Comparison of ENCODE assay signal across 10 mouse cellular contexts in genomic region chr19:9942539-9943533, GRCm38 (mm10). TPM values are rescaled to one million over a fixed set of nuclear protein-coding genes. Genes with fewer than 3 reads are reported as not detected.
A peak's percentile ranks its signal among the peaks of the same experiment; 100 is the strongest.
DNase-seq lines count a peak whose midpoint lies in the region; ATAC-seq and TF ChIP-seq lines count a peak whose summit lies in the region.
"Had no signal": no experiment of that assay in that cellular context is flagged by ENCODE, and none has a peak within 500 bp of the region (broad histone marks: within the 10 kb centered on the region; RNA-seq: fewer than 3 reads in every experiment).

No protein-coding gene starts in this region.

- H3K36me3 ChIP-seq in forebrain, postnatal 0 days (ENCODE audit: insufficient read depth) = no peaks in the 10 kb centered on the region
- no peaks in the 10 kb centered on the region for H3K36me3 ChIP-seq in forebrain, embryonic 13.5 days (ENCODE audit: poor library complexity, severe bottlenecking)
- H3K36me3 ChIP-seq in heart, embryonic 10.5 days = no peaks in the 10 kb centered on the region
- no peaks in the 10 kb centered on the region for H3K36me3 ChIP-seq in liver, postnatal 0 days (replicated peaks; ENCODE audit: insufficient read depth, low read length)

- peak; percentile 36 for ATAC-seq in forebrain, postnatal 0 days
- no peak for ATAC-seq in forebrain, embryonic 13.5 days
- ATAC-seq in liver, postnatal 0 days = peak; percentile 30

- H3K4me1 ChIP-seq in forebrain, postnatal 0 days (ENCODE audit: insufficient read depth) = no peaks in the 10 kb centered on the region
- 0 out of 2 replicates have a peak, but pooled peaks cover 4% of the 10 kb centered on the region for H3K4me1 ChIP-seq in forebrain, embryonic 13.5 days
- peaks cover 40% of the 10 kb centered on the region for H3K4me1 ChIP-seq in heart, embryonic 10.5 days
- peaks cover 33% of the 10 kb centered on the region for H3K4me1 ChIP-seq in liver, postnatal 0 days (ENCODE audit: insufficient read depth)

- no peaks in the 10 kb centered on the region for H3K27me3 ChIP-seq in forebrain, postnatal 0 days (ENCODE audit: insufficient read depth, low read length)
- H3K27me3 ChIP-seq in forebrain, embryonic 13.5 days = no peaks in the 10 kb centered on the region
- H3K27me3 ChIP-seq in heart, embryonic 10.5 days (ENCODE audit: insufficient read depth, poor library complexity, severe bottlenecking) = no peaks in the 10 kb centered on the region
- H3K27me3 ChIP-seq in liver, postnatal 0 days (ENCODE audit: insufficient read depth, low read length) = no peaks in the 10 kb centered on the region

- H3K9ac ChIP-seq in forebrain, postnatal 0 days = no peak overlapping the region
- H3K9ac ChIP-seq in forebrain, embryonic 13.5 days = no peak overlapping the region
- H3K9ac ChIP-seq in liver, postnatal 0 days (replicated peaks) = no peak overlapping the region

- TF ChIP-seq CTCF in forebrain, postnatal 0 days (IDR thresholded peaks at IDR 0.05; ENCODE audit: low read depth) = no peak
- TF ChIP-seq CTCF in liver, postnatal 0 days (IDR thresholded peaks at IDR 0.05; ENCODE audit: low read depth) = no peak

- WGBS in forebrain, postnatal 0 days = 57% methylated on average over 10 of the region's 10 CpGs
- WGBS in forebrain, embryonic 13.5 days = 71% methylated on average over 10 of the region's 10 CpGs
- WGBS in heart, embryonic 10.5 days = 48% methylated on average over 10 of the region's 10 CpGs
- 43% methylated on average over 10 of the region's 10 CpGs for WGBS in liver, postnatal 0 days (ENCODE audit: insufficient replicate concordance)

- DNase-seq in forebrain, postnatal 0 days = no peak
- DNase-seq in 416B (ENCODE audit: low read depth) = peak; percentile 55
- no peak for DNase-seq in heart, embryonic 10.5 days (ENCODE audit: low spot score)
- DNase-seq in liver, postnatal 0 days = peak; percentile 46
- no peak for DNase-seq in embryo, embryonic 9.5 days (ENCODE audit: extremely low spot score)
- DNase-seq in ovary, postnatal 10 days (ENCODE audit: low spot score) = no peak
- DNase-seq in adrenal gland, postnatal 10 days = no peak
- DNase-seq: kidney, postnatal 10 days had no signal

- no peak overlapping the region for H3K4me3 ChIP-seq in forebrain, postnatal 0 days (ENCODE audit: low read depth, low read length)
- no peak overlapping the region for H3K4me3 ChIP-seq in forebrain, embryonic 13.5 days
- H3K4me3 ChIP-seq in heart, embryonic 10.5 days = no peak overlapping the region
- no peak overlapping the region for H3K4me3 ChIP-seq in liver, postnatal 0 days (ENCODE audit: low read depth, low read length)
- H3K4me3 ChIP-seq: megakaryocyte, embryonic 14.5 days had no signal

- no peak overlapping the region for H3K27ac ChIP-seq in forebrain, postnatal 0 days (ENCODE audit: low read depth, low read length)
- H3K27ac ChIP-seq in forebrain, embryonic 13.5 days = no peak overlapping the region
- peak overlapping the region; percentile 77 for H3K27ac ChIP-seq in heart, embryonic 10.5 days
- peak overlapping the region; percentile 75 for H3K27ac ChIP-seq in liver, postnatal 0 days (ENCODE audit: low read depth)

- no peak for TF ChIP-seq EP300 in liver, postnatal 0 days (IDR thresholded peaks at IDR 0.05; ENCODE audit: low read depth)

- H3K4me2 ChIP-seq in forebrain, postnatal 0 days (ENCODE audit: low read depth) = no peak overlapping the region
- H3K4me2 ChIP-seq in forebrain, embryonic 13.5 days = no peak overlapping the region
- H3K4me2 ChIP-seq in liver, postnatal 0 days (ENCODE audit: low read depth, low read length) = no peak overlapping the region

- no peaks in the 10 kb centered on the region for H3K9me3 ChIP-seq in forebrain, postnatal 0 days (ENCODE audit: low read length)
- H3K9me3 ChIP-seq in forebrain, embryonic 13.5 days (replicated peaks) = no peaks in the 10 kb centered on the region
- H3K9me3 ChIP-seq in heart, embryonic 10.5 days = no peaks in the 10 kb centered on the region
- H3K9me3 ChIP-seq in liver, postnatal 0 days (ENCODE audit: low read length) = no peaks in the 10 kb centered on the region

RNA-seq across cellular contexts. Expression of gene Fth1, which starts 37.6 kb away (rescaled TPM):
- total RNA-seq in forebrain, postnatal 0 days (2014; rRNA removed) = 228 and 300 TPM in 2 replicates
- 2,942 and 2,984 TPM in 2 replicates for polyA plus RNA-seq in forebrain, postnatal 0 days (2015; fragmentation: Nextera tagmentation; extraction: Ambion mirVana)
- polyA plus RNA-seq in forebrain, embryonic 13.5 days (2015; fragmentation: Nextera tagmentation; extraction: Ambion mirVana) = 1,364 and 1,444 TPM in 2 replicates
- 1,706 and 1,823 TPM in 2 replicates for polyA plus RNA-seq in heart, embryonic 10.5 days (2016; fragmentation: Nextera tagmentation; extraction: Ambion mirVana)
- 4,793 and 5,083 TPM in 2 replicates for polyA plus RNA-seq in liver, postnatal 0 days (2015; fragmentation: Nextera tagmentation; extraction: Ambion mirVana)
- 1,000 to 10,000 TPM; 2,032 to 2,040 TPM for total RNA-seq in adrenal gland, postnatal 10 days (2021)

RNA-seq across cellular contexts. Expression of gene Incenp, which starts 43.5 kb away (rescaled TPM):
- 6.2 and 15.9 TPM in 2 replicates for total RNA-seq in forebrain, postnatal 0 days (2014; rRNA removed)
- 12.3 and 19.4 TPM in 2 replicates for polyA plus RNA-seq in forebrain, postnatal 0 days (2015; fragmentation: Nextera tagmentation; extraction: Ambion mirVana)
- 86.6 and 105 TPM in 2 replicates for polyA plus RNA-seq in forebrain, embryonic 13.5 days (2015; fragmentation: Nextera tagmentation; extraction: Ambion mirVana)
- 93.8 and 122 TPM in 2 replicates for polyA plus RNA-seq in heart, embryonic 10.5 days (2016; fragmentation: Nextera tagmentation; extraction: Ambion mirVana)
- polyA plus RNA-seq in liver, postnatal 0 days (2015; fragmentation: Nextera tagmentation; extraction: Ambion mirVana) = 39.9 and 43.4 TPM in 2 replicates
- total RNA-seq in adrenal gland, postnatal 10 days (2021) = 10 to 100 TPM; 25.4 to 42.4 TPM

RNA-seq across cellular contexts. Expression of gene Best1, which starts 58.6 kb away (rescaled TPM):
- total RNA-seq in forebrain, postnatal 0 days (2014; rRNA removed) = 0.92 and 1.6 TPM in 2 replicates
- polyA plus RNA-seq in forebrain, postnatal 0 days (2015; fragmentation: Nextera tagmentation; extraction: Ambion mirVana) = 1.6 and 3.6 TPM in 2 replicates
- 0.76 and 1.2 TPM in 2 replicates for polyA plus RNA-seq in forebrain, embryonic 13.5 days (2015; fragmentation: Nextera tagmentation; extraction: Ambion mirVana)
- polyA plus RNA-seq in heart, embryonic 10.5 days (2016; fragmentation: Nextera tagmentation; extraction: Ambion mirVana) = 0.73 and 0.95 TPM in 2 replicates
- 0.08 and 0.13 TPM in 2 replicates for polyA plus RNA-seq in liver, postnatal 0 days (2015; fragmentation: Nextera tagmentation; extraction: Ambion mirVana)
- total RNA-seq in adrenal gland, postnatal 10 days (2021) = under 1 TPM; 0.39 to 0.45 TPM

RNA-seq across cellular contexts. Expression of gene Rab3il1, which starts 58.6 kb away (rescaled TPM):
- total RNA-seq in forebrain, postnatal 0 days (2014; rRNA removed) = 14.4 and 19.9 TPM in 2 replicates
- 20.0 and 20.6 TPM in 2 replicates for polyA plus RNA-seq in forebrain, postnatal 0 days (2015; fragmentation: Nextera tagmentation; extraction: Ambion mirVana)
- polyA plus RNA-seq in forebrain, embryonic 13.5 days (2015; fragmentation: Nextera tagmentation; extraction: Ambion mirVana) = 14.4 and 15.2 TPM in 2 replicates
- polyA plus RNA-seq in heart, embryonic 10.5 days (2016; fragmentation: Nextera tagmentation; extraction: Ambion mirVana) = 51.5 and 57.6 TPM in 2 replicates
- polyA plus RNA-seq in liver, postnatal 0 days (2015; fragmentation: Nextera tagmentation; extraction: Ambion mirVana) = 74.9 and 80.9 TPM in 2 replicates
- 10 to 100 TPM in 1 of 2 experiments, 1 to 10 TPM in 1; 10.0 to 15.0 TPM for total RNA-seq in adrenal gland, postnatal 10 days (2021)

Comparison
In these comparisons a context has a peak if more than half of its experiments do, and no peak if none do; other contexts are left out.
1. DNase-seq: peak in 416B (single experiment) and liver, postnatal 0 days (single experiment); none in forebrain, postnatal 0 days (single experiment), heart, embryonic 10.5 days (single experiment), embryo, embryonic 9.5 days (single experiment), ovary, postnatal 10 days (single experiment) and adrenal gland, postnatal 10 days (single experiment).
2. H3K27ac ChIP-seq: peak in heart, embryonic 10.5 days (single experiment) and liver, postnatal 0 days (single experiment); none in forebrain, postnatal 0 days (single experiment) and forebrain, embryonic 13.5 days (single experiment).